Mouse (Mus musculus): ENCODE data around the gene Lctl. TPM values are rescaled to one million over a fixed set of nuclear protein-coding genes. Genes with fewer than 3 reads are reported as not detected.

The Lctl gene
- not detected for total RNA-seq (2021)

- DNase-seq (ENCODE audit: low spot score in 2 of 2): no peak
- intact Hi-C loops (cut with DNase I): no loop called here
These were observed at the start of gene Lctl for GRCm38 (mm10) chr9:64116876-64117275. TSS of gene Lctl (plus strand) at chr9:64117147.

DNA sequence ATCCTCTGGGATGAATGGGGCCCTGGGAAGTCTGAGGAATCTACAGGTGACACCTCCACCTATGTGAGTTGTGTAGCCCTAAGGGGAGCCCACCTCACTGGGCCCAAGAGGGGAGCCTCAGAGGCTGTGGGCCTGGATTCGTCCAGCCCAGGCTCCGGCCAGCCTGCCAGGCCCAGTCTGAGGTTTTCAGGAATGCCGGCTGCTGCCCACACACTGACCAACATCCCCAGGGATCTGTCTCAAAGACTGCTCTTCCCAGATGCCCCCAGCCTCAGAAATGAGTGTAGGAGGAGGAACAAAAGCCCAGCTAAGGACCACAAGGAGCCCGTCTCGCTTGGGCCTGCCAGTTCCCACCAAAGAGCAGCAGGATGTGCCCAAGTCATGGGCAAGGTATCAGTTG lies 49.2 kb upstream of the Lctl start:
- intact Hi-C loops (cut with DNase I): no loop called here
- DNase-seq (ENCODE audit: low spot score in 2 of 2): no peak

GRCm38 (mm10) chr9:64068571-64068970 lies 48.4 kb upstream of the Lctl start:
- intact Hi-C loops (cut with DNase I): no loop called here
- DNase-seq (ENCODE audit: low spot score in 2 of 2): no peak

- intact Hi-C loops (cut with DNase I): no loop called here
These were observed 47.8 kb upstream of the Lctl start for GRCm38 (mm10) chr9:64069131-64069530.

DNA sequence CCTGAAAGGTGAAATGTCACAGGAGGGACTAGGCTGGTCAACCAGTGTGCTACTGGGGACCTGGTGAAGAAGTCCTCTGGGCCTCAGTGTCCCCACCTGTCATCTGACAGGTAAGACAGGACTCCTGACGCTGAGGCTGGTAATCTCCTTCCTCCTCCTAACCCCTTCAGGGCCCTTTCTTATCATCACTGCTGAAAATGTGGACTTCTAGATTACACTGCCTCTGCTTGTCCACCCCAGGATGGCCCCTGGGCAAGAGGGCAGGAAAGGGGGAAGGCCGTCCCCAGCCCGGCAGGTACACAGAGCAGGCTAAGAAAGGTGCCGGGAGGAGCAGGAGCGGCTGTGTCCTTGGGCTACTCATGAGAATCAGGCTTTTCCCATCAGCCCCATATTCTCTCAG lies 46.3 kb upstream of the Lctl start:
- intact Hi-C loops (cut with DNase I): no loop called here
- no peak for DNase-seq (ENCODE audit: low spot score in 2 of 2)

More at GRCm38 (mm10) chr9:64069131-64069530, 47.8 kb upstream of the Lctl start:
- no peak for DNase-seq (ENCODE audit: low spot score in 2 of 2)

DNA sequence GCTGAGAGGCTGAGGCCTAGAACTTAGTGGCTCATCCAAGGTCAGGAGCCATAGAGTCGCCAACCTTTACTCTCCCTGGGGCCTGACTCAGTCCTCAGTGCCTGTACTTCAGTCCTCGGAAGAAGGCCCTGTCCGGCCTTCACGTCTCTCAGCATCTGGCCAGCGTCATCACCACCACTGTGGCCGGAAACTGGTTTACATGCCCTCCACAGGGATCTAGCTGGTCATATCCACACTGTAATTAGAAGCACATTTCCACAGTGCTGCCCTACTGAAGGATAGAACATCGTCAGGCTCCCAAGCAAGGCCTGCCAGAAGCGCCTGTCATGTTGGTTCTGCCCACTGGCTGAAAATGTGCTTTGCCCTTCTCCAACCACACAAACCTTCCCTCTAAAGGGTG lies 42.1 kb upstream of the Lctl start:
- DNase-seq (ENCODE audit: low spot score in 2 of 2): no peak
- intact Hi-C loops (cut with DNase I): no loop called here

GRCm38 (mm10) chr9:64076412-64076811 lies 40.5 kb upstream of the Lctl start:
- intact Hi-C loops (cut with DNase I): no loop called here
- no peak for DNase-seq (ENCODE audit: low spot score in 2 of 2)

GRCm38 (mm10) chr9:64078386-64078792 lies 38.6 kb upstream of the Lctl start:
- intact Hi-C loops (cut with DNase I): no loop called here

DNA sequence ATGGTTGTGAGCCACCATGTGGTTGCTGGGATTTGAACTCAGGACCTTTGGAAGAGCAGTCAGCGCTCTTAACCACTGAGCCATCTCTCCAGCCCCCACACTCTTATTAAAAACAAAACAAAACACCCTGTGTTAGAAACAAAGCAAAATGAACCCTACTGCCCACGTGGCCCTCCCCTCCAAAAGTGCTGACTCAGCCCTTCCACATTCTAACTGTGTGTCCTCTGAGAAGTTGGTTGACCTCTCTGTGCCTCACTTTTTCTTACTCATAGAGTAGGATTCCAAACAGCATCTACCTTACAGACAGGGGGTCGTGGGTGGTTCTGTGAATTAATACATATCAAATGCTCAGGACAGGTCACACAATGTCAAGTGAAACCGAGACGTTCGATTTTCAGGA lies 37.0 kb upstream of the Lctl start:
- DNase-seq (ENCODE audit: low spot score in 2 of 2): no peak
- intact Hi-C loops (cut with DNase I): no loop called here

More at GRCm38 (mm10) chr9:64078386-64078792, 38.6 kb upstream of the Lctl start:
- no peak for DNase-seq (ENCODE audit: low spot score in 2 of 2)

- intact Hi-C loops (cut with DNase I): no loop called here
- DNase-seq (ENCODE audit: low spot score in 2 of 2): no peak
These were observed 32.7 kb upstream of the Lctl start for GRCm38 (mm10) chr9:64084231-64084630.

DNA sequence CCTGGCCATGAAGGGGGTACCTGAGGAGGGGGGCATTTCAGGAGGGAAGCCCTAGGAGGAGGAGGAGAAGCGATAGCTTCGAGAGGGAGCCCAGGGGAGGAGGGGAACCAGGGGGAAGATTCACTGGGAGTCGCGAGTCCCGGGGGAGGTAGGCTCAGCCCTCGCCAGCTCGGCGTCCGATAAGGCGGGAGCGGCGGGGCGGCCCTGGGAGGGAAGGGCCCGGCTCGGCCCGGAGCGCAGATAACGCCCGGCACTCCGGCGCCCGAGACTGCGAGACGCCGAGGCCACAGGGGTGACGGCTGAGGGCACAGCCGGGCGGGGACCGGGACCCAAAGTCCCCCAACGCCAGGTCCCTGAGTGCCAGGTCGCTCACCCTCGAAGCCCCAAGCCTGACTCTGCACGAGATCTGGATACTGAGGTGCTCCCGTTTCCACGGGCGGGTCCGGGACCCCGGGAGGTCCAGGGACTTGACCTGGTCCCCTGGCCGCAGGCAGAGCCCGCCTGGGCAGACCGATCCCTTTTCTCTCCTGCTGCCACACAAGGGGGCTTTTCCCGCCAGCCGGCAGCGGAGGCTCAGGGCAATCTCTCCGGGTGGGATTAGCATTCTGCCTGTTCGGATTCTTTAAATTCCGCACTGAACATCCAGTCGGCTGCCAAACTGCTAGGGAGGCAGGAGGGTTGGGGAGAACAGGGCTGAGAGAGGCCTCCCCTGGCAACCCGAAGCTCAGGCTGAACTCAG lies 32.1 kb upstream of the Lctl start:
- intact Hi-C loops (cut with DNase I): loop anchor here (5.0 kb wide), 1 partner anchor 168 kb away; no protein-coding TSS in a partner anchor
- no peak for DNase-seq (ENCODE audit: low spot score in 2 of 2)

DNA sequence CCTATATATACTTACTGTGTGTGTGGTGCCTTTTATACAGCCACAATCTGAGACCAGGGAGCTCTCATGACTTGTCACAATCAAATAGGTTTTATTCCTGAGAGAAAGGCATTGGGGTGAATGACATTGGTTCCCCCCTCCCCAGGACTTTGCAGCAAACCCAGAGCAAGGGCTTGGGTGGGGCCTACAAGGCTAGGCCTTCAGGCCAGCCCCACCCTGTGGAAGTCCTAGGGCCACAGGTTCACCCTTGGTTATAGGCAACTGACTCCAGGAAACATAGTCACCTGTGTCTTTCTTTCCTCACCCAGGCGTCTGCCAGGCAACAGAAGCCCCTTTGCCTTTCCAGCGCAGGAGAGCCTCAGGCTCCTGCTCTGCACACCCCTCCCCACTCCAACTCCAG lies 31.0 kb upstream of the Lctl start:
- DNase-seq (ENCODE audit: low spot score in 2 of 2): no peak
- intact Hi-C loops (cut with DNase I): loop anchor here (2.0 to 5.0 kb wide), 2 partner anchors 63 to 169 kb away; partner anchors contain the start of gene Smad6

GRCm38 (mm10) chr9:64086543-64086942 lies 30.4 kb upstream of the Lctl start:
- intact Hi-C loops (cut with DNase I): loop anchor here (2.0 to 5.0 kb wide), 2 partner anchors 64 to 169 kb away; partner anchors contain the start of gene Smad6

DNA sequence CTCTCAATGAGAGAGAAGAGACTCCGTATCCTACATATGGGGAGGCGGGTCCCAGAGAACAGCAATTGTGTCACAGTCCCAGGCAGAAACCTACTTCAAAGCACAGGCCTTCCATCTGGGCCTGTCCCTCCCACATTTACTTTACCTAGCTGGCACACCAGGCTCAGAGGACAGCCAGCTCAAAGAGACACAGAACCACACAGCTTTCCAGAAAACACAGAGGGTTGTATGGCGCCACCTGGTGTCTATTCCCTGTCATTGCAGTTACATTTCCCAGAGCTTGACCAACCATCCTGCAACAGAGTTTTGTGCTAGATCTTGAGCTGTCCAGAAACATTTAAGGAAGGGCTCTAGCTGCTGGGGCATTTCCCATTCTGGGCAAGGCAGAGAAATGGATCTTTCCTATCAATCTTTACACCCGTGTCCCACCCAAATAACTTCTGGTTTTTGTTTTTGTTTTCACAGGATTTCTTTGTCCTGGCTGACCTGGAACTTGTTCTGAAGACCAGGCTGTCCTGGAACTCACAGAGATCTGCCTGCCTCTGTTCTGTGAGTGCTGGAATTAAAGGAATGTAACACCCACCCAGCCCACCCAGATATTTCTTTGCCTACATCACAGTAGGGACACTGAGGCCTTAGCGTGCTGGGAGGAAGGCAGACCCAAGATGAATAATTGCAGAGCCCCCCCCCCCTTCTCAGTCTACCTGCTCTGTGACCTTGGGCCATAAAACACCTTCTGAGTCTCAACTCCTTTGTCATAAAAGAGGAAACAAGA lies 29.3 kb upstream of the Lctl start:
- intact Hi-C loops (cut with DNase I): loop anchor here (1.0 to 5.0 kb wide), 3 partner anchors 65 to 170 kb away; partner anchors contain the start of gene Smad6
- DNase-seq (ENCODE audit: low spot score in 2 of 2): peak; percentile 67 to 77

More at GRCm38 (mm10) chr9:64086543-64086942, 30.4 kb upstream of the Lctl start:
- DNase-seq (ENCODE audit: low spot score in 2 of 2): no peak

GRCm38 (mm10) chr9:64088346-64088745 lies 28.6 kb upstream of the Lctl start:
- no peak for DNase-seq (ENCODE audit: low spot score in 2 of 2)
- intact Hi-C loops (cut with DNase I): loop anchor here (5.0 kb wide), 1 partner anchor 171 kb away; no protein-coding TSS in a partner anchor

GRCm38 (mm10) chr9:64089004-64089403 lies 27.9 kb upstream of the Lctl start:
- intact Hi-C loops (cut with DNase I): loop anchor here (5.0 kb wide), 1 partner anchor 172 kb away; no protein-coding TSS in a partner anchor

GRCm38 (mm10) chr9:64094083-64094482 lies 22.9 kb upstream of the Lctl start:
- intact Hi-C loops (cut with DNase I): no loop called here
- DNase-seq (ENCODE audit: low spot score in 2 of 2): no peak

More at GRCm38 (mm10) chr9:64089004-64089403, 27.9 kb upstream of the Lctl start:
- DNase-seq (ENCODE audit: low spot score in 2 of 2): no peak

DNA sequence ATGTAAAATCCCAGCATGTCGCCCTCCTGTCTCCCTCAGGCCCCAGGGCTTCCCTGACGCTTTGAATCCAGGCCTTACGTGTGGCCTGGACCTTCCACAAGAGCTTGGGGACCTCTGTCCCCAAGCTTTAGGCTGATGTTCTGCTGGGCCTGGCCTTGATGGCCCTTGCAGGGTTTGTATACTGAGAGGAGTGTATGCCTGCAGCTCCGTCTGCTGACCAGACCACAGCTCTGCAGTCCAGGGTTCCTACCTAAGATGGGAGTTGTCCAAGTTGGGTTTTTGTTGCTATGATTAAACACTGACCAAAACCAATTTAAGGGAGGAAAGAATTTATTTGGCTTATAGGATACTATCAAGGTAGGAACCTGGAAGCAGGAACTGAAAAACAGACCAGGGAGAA lies 18.7 kb upstream of the Lctl start:
- DNase-seq (ENCODE audit: low spot score in 2 of 2): no peak
- intact Hi-C loops (cut with DNase I): no loop called here

DNA sequence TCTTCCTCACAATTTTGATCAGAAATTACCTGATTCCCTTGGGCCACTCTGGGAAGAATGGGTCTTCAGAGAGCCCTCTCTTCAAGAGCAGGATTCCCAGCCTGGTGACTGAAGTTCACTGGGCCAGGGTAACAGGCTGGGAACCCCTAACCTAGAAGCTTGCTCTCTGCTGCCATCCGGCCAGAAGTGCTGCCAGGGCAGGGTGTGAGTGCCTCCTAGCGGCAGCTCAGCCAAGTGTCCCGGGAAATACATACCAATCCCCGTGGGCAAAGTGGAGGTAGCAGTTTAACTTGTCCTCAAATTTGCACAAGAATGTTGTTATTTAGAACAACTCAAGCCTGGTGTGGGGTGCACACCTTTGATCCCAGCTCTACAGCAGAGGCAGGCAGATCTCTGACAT lies 16.5 kb upstream of the Lctl start:
- DNase-seq (ENCODE audit: low spot score in 2 of 2): peak; percentile 32 to 48
- intact Hi-C loops (cut with DNase I): loop anchor here (5.0 kb wide), 1 partner anchor 183 kb away; no protein-coding TSS in a partner anchor

- no peak for DNase-seq (ENCODE audit: low spot score in 2 of 2)
- intact Hi-C loops (cut with DNase I): no loop called here
These were observed 11.6 kb upstream of the Lctl start for GRCm38 (mm10) chr9:64105301-64105700.

Measured in left cerebral cortex, postnatal 36 days (tissue).